Mouse (Mus musculus): ENCODE measurements around the gene Fgf4. TPM values are rescaled to one million over a fixed set of nuclear protein-coding genes. Genes with fewer than 3 reads are reported as not detected.
A peak's percentile ranks its signal among the peaks of the same experiment; 100 is the strongest.

Fgf4 gene
- total RNA-seq, 2 experiments from 2014 or later: not detected

DNA sequence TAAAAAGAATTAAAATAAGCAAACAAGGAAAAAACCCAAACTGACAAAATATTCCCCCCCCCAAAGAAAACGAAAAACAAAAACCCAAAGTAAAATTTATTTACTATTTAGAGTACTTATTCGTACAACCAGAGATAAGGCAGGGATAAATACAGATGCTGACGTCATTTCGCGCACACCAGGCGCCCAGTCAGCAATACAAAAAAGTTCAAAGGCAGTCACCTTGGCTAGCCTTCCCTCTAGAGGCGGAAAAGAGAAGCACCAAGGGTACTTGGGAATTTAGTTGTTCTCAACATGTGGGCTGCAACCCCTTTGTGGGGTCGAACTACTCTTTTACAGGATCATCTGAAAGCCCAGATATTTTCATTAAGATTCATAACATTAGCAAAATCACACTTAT lies 60.6 kb downstream of the Fgf4 start:
- ATAC-seq (replicated peaks; ENCODE audit: poor library complexity): peak; percentile 82

GRCm38 (mm10) chr7:144908705-144909104 lies 61.5 kb downstream of the Fgf4 start:
- no peak for ATAC-seq (replicated peaks; ENCODE audit: poor library complexity)

DNA sequence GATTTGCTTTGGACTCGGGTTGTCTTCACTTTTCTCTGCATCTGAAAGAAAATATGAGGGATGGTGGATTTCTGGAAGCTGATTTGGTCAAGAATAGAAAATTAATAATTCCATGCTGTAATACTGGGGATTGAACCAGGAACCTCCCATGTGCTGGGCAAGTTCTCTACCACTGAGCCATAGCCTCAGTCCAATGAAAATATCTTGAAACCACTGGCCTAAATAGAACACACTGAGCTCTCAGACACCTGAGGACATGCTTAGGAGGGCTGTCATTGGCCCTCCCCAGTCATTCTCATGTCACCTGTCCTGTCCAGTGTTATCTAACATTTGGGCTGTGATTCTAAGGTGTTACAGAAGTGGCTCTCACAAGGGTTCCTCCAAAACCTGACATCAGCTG lies 64.0 kb downstream of the Fgf4 start:
- no peak for ATAC-seq (replicated peaks; ENCODE audit: poor library complexity)

DNA sequence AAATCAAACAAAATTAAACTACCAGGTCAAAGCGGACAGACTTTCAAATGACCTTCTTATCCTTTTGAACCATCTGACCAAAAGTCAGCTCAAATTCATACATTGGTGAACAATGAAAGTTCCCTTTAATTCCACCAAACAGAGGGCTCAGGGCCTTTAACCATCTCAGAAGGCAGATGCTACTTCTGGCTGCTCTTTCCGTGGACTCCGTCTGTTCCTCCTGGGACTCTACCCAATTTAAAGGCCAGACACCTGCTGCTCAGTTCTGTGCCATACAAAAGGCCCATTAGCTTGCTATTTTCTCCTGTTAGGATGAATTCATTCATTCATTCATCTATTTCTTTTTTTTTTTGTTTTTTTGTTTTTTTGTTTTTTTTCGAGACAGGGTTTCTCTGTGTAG lies 65.7 kb downstream of the Fgf4 start:
- no peak for ATAC-seq (replicated peaks; ENCODE audit: poor library complexity)

DNA sequence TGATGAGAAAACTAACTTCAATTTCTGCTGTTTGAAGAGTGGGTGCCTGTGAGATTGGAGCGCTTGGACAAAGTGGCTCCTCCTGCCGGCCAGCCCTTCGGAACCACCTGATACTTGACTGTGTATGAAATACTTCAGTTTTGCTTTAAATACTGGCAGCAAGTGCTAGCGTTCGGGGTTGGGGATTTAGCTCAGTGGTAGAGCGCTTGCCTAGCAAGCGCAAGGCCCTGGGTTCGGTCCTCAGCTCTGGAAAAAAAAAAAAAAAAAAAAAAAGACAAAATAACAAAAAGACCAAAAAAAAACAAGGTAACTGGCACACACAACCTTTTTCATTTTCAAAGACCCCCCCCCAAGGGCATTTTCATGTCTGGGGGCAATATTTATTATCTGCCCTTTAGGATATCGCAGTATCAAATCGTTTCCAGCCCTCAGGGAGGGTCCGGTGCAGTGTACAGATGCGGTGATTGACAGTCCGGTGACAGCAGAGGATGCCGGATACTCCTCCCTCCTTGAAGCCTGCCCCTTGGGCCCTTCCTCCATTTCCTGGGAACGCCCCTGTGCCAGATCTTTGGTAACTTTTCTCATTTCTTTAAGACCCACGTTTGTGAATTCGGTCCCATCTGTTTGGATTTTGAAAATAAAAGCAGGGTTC lies 67.3 kb downstream of the Fgf4 start:
- ATAC-seq (replicated peaks; ENCODE audit: poor library complexity): peak; percentile 86

Other genes starting within 250 kb of the Fgf4 start
- not detected in 2 replicates for gene Ano1, start 95.4 kb upstream of the Fgf4 start, total RNA-seq (2015)
- gene Ano1, start 95.4 kb upstream of the Fgf4 start, total RNA-seq (2017): not detected in 2 replicates
- gene Fgf3, start 9.3 kb upstream of the Fgf4 start, total RNA-seq (2015): 1.0 and 2.1 TPM in 2 replicates
- gene Fgf3, start 9.3 kb upstream of the Fgf4 start, total RNA-seq (2017): 0.37 and 1.4 TPM in 2 replicates
- not detected in 2 replicates for gene Fgf15, start 49.2 kb downstream of the Fgf4 start, total RNA-seq (2015)
- not detected in 2 replicates for gene Fgf15, start 49.2 kb downstream of the Fgf4 start, total RNA-seq (2017)
- 10.2 and 10.3 TPM in 2 replicates for gene LTO1, start 67.7 kb downstream of the Fgf4 start, total RNA-seq (2015)
- 27.4 and 42.9 TPM in 2 replicates for gene LTO1, start 67.7 kb downstream of the Fgf4 start, total RNA-seq (2017)
- 8.6 and 10.3 TPM in 2 replicates for gene Ccnd1, start 92.6 kb downstream of the Fgf4 start, total RNA-seq (2015)
- gene Ccnd1, start 92.6 kb downstream of the Fgf4 start, total RNA-seq (2017): 9.5 and 12.5 TPM in 2 replicates

All from megakaryocyte progenitor cell, adult 5-6 weeks (primary cell).